ENCODE assay signal across 22 mouse cellular contexts in the genomic region with DNA sequence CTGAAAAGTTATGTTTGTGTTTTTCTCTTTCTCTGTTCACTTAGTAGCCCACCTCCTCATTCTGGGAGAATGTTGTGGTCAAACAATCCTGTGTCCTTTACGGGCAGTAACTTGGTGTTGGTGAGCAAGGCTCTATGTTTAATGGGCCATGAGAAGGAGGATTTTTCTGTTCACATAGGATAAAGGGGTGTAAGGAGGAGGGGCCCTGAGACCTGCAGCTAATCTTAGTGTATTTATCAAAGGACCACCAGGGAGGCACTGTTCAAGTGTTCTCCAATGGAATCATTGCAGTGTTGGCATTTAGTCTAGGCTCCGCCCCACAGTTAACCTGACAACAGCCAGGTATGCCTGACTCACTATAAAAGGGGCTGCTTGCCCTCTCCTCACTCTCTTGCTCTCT.
A peak's percentile ranks its signal among the peaks of the same experiment; 100 is the strongest.
DNase-seq lines count a peak whose midpoint lies in the region; ATAC-seq and TF ChIP-seq lines count a peak whose summit lies in the region.
"Had no signal": no experiment of that assay in that cellular context is flagged by ENCODE, and none has a peak within 500 bp of the region (broad histone marks: within the 10 kb centered on the region; RNA-seq: fewer than 3 reads in every experiment).

No protein-coding gene starts in this region.

- no peaks in the 10 kb centered on the region for H3K27me3 ChIP-seq in kidney, embryonic 14.5 days (ENCODE audit: control insufficient read depth, insufficient read depth, low read length)
- no peaks in the 10 kb centered on the region for H3K27me3 ChIP-seq in kidney, adult 2 months (replicated peaks; ENCODE audit: control insufficient read depth, insufficient read depth, low read length)
- no peaks in the 10 kb centered on the region for H3K27me3 ChIP-seq in kidney, embryonic 15.5 days
- H3K27me3 ChIP-seq in kidney, embryonic 16.5 days (ENCODE audit: insufficient read depth, low read length) = no peaks in the 10 kb centered on the region
- H3K27me3 ChIP-seq in kidney, postnatal 0 days (ENCODE audit: insufficient read depth, low read length) = no peaks in the 10 kb centered on the region
- H3K27me3 ChIP-seq: CH12.LX had no signal

- H3K9me3 ChIP-seq in kidney, embryonic 14.5 days (ENCODE audit: control insufficient read depth, low read length) = no peaks in the 10 kb centered on the region
- H3K9me3 ChIP-seq in kidney, embryonic 15.5 days (replicated peaks) = no peaks in the 10 kb centered on the region
- H3K9me3 ChIP-seq in kidney, embryonic 16.5 days (ENCODE audit: low read length) = no peaks in the 10 kb centered on the region
- no peaks in the 10 kb centered on the region for H3K9me3 ChIP-seq in kidney, postnatal 0 days (replicated peaks; ENCODE audit: low read length)
- H3K9me3 ChIP-seq: G1E had no signal

- TF ChIP-seq CTCF in kidney, adult 2 months (conservative IDR thresholded peaks at IDR 0.05; ENCODE audit: insufficient read depth, insufficient read length, low read depth, low read length) = no peak
- no peak for TF ChIP-seq CTCF in kidney, postnatal 0 days (IDR thresholded peaks at IDR 0.05; ENCODE audit: low read depth)

- ATAC-seq in kidney, embryonic 14.5 days (ENCODE audit: low FRiP score, low TSS enrichment) = peak; percentile 55; the same call in 1 of the 2 replicates
- ATAC-seq in kidney, embryonic 15.5 days (replicated peaks; ENCODE audit: low FRiP score) = peak; percentile 68; the same call in 1 of the 2 replicates
- peak; percentile 46; the same call in 1 of the 2 replicates for ATAC-seq in kidney, embryonic 16.5 days (ENCODE audit: low FRiP score, low TSS enrichment)
- 0 out of 2 replicates have a peak, but pooled peaks have one; percentile 17 for ATAC-seq in kidney, postnatal 0 days (replicated peaks; ENCODE audit: low FRiP score, low read depth)
- ATAC-seq: activated CD4-positive, CD25-positive, alpha-beta regulatory T cell, adult 4 months; CD4-positive, CD25-positive, alpha-beta regulatory T cell, adult 4 months; Patski had no signal

- no peak overlapping the region for H3K27ac ChIP-seq in kidney, embryonic 14.5 days (ENCODE audit: low read depth, low read length)
- no peak overlapping the region for H3K27ac ChIP-seq in kidney, adult 2 months (ENCODE audit: insufficient read depth, low read depth, low read length)
- no peak overlapping the region for H3K27ac ChIP-seq in kidney, embryonic 15.5 days
- peak overlapping the region; percentile 20; the same call in 1 of the 2 replicates for H3K27ac ChIP-seq in kidney, embryonic 16.5 days (ENCODE audit: low read length)
- no peak overlapping the region for H3K27ac ChIP-seq in kidney, postnatal 0 days

- TF ChIP-seq POLR2A in kidney, adult 2 months (IDR thresholded peaks at IDR 0.05; ENCODE audit: low read depth, low read length) = no peak

- WGBS in kidney, embryonic 14.5 days = 59% methylated on average over 2 of the region's 2 CpGs
- WGBS in kidney, adult 2 months = 84% methylated on average over 2 of the region's 2 CpGs
- WGBS in kidney, embryonic 15.5 days = 67% methylated on average over 2 of the region's 2 CpGs
- WGBS in kidney, embryonic 16.5 days = 64% methylated on average over 2 of the region's 2 CpGs
- 69% methylated on average over 2 of the region's 2 CpGs for WGBS in kidney, postnatal 0 days

- no peaks in the 10 kb centered on the region for H3K36me3 ChIP-seq in kidney, embryonic 14.5 days (ENCODE audit: control insufficient read depth, insufficient read depth, low read length)
- no peaks in the 10 kb centered on the region for H3K36me3 ChIP-seq in kidney, adult 2 months (ENCODE audit: control insufficient read depth, insufficient read depth, low read length)
- no peaks in the 10 kb centered on the region for H3K36me3 ChIP-seq in kidney, embryonic 15.5 days
- no peaks in the 10 kb centered on the region for H3K36me3 ChIP-seq in kidney, embryonic 16.5 days (ENCODE audit: insufficient read depth, low read length)
- H3K36me3 ChIP-seq in kidney, postnatal 0 days (ENCODE audit: insufficient read depth, low read length) = no peaks in the 10 kb centered on the region
- H3K36me3 ChIP-seq: G1E had no signal

- no peak for DNase-seq in kidney, adult 2 months
- no peak for DNase-seq in kidney, postnatal 14 days
- no peak for DNase-seq in kidney, adult 9 months
- no peak for DNase-seq in kidney, postnatal 0 days (ENCODE audit: low spot score)
- no peak for DNase-seq in kidney, adult 11 months
- DNase-seq: adrenal gland, adult 2 months; adrenal gland, adult 8-10 months; adrenal gland, postnatal 10 days; adrenal gland, postnatal 14 days; adrenal gland, postnatal 25 days; adrenal gland, postnatal 36 days; B cell, adult 2 months; cerebellum, adult 11 months; cerebellum, adult 11-12 months had no signal

- H3K4me2 ChIP-seq in kidney, embryonic 14.5 days (replicated peaks; ENCODE audit: low read depth, low read length) = no peak overlapping the region
- H3K4me2 ChIP-seq in kidney, embryonic 15.5 days = no peak overlapping the region
- H3K4me2 ChIP-seq in kidney, embryonic 16.5 days (replicated peaks; ENCODE audit: low read depth, low read length) = no peak overlapping the region
- no peak overlapping the region for H3K4me2 ChIP-seq in kidney, postnatal 0 days (ENCODE audit: low read length)

- no peak overlapping the region for H3K9ac ChIP-seq in kidney, embryonic 14.5 days (ENCODE audit: low read depth, low read length)
- H3K9ac ChIP-seq in kidney, embryonic 15.5 days = no peak overlapping the region
- H3K9ac ChIP-seq in kidney, embryonic 16.5 days (replicated peaks; ENCODE audit: low read length) = no peak overlapping the region
- no peak overlapping the region for H3K9ac ChIP-seq in kidney, postnatal 0 days (ENCODE audit: low read depth, low read length)

- H3K4me1 ChIP-seq in kidney, embryonic 14.5 days (ENCODE audit: control insufficient read depth, insufficient read depth, low read length) = peaks cover 13% of the 10 kb centered on the region; the same call in 1 of the 2 replicates
- no peaks in the 10 kb centered on the region for H3K4me1 ChIP-seq in kidney, adult 2 months (ENCODE audit: control insufficient read depth, insufficient read depth, low read length)
- peaks cover 24% of the 10 kb centered on the region for H3K4me1 ChIP-seq in kidney, embryonic 15.5 days
- peaks cover 19% of the 10 kb centered on the region for H3K4me1 ChIP-seq in kidney, embryonic 16.5 days (ENCODE audit: insufficient read depth, low read length)
- H3K4me1 ChIP-seq in kidney, postnatal 0 days (replicated peaks; ENCODE audit: insufficient read depth, low read length) = no peaks in the 10 kb centered on the region

- no peak overlapping the region for H3K4me3 ChIP-seq in kidney, embryonic 14.5 days (ENCODE audit: low read length)
- no peak overlapping the region for H3K4me3 ChIP-seq in kidney, adult 2 months (ENCODE audit: insufficient read depth, low read depth, low read length)
- no peak overlapping the region for H3K4me3 ChIP-seq in kidney, embryonic 15.5 days (replicated peaks)
- no peak overlapping the region for H3K4me3 ChIP-seq in kidney, embryonic 16.5 days (ENCODE audit: low read length)
- H3K4me3 ChIP-seq in kidney, postnatal 0 days (replicated peaks; ENCODE audit: low read depth, low read length) = no peak overlapping the region

Comparison
In these comparisons a context has a peak if more than half of its experiments do, and no peak if none do; other contexts are left out.
1. ATAC-seq: peak in every context shown above with its lines; median percentile 68 in kidney, embryonic 15.5 days; 55 in kidney, embryonic 14.5 days; 46 in kidney, embryonic 16.5 days; 17 in kidney, postnatal 0 days.